Mouse (Mus musculus): Measurements from ENCODE around the gene Medag.

DNA sequence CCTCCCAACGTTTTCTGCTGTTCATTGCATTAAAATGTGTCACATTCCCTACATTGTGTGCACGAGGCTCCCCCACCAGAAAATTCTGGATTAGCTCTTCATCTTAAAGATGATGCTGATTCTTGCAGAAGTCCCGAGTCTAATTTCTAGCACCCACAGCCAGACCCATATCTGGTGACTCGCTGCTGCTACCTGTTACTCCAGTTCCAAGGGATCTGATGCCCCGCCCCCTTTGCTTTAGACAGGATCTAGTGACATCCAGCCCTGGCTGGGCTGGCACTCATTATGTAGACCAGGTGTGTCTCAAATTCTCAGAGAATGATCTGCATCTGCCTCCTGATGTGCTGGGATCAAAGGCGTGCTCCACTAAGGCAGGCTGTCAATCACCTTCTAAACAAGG is 25.6 kb downstream of the Medag start:
- TF ChIP-seq CTCF (IDR thresholded peaks at IDR 0.05; ENCODE audit: control insufficient read depth, insufficient read depth, insufficient replicate concordance, low read depth, low read length) (no peak), POLR2A (IDR thresholded peaks at IDR 0.05; ENCODE audit: control insufficient read depth, low read depth, low read length) (no peak)
